Mouse (Mus musculus) heart, postnatal 36 days (tissue): Measurements from ENCODE around the gene Ptpn14. TPM values are rescaled to one million over a fixed set of nuclear protein-coding genes. Genes with fewer than 3 reads are reported as not detected.

Experiments used
- DNase-seq, 2 experiments: peaks; one replicate each; pipeline ENCODE4 v3.0.0; 2021 to 2022
- intact Hi-C: fragments of 180-260 bp; cut with DNase I; formaldehyde crosslinking; loops from one replicate; pipeline ENCODE4 v1.15.1; 2025
- total RNA-seq, 2 experiments: library from RNA; stranded (reverse); gene quantifications; 2 replicates each; pipeline ENCODE4 v1.2.3; 2021

The Ptpn14 gene
- total RNA-seq, 2 experiments from 2014 or later, result 30.7 to 31.2 TPM

DNA sequence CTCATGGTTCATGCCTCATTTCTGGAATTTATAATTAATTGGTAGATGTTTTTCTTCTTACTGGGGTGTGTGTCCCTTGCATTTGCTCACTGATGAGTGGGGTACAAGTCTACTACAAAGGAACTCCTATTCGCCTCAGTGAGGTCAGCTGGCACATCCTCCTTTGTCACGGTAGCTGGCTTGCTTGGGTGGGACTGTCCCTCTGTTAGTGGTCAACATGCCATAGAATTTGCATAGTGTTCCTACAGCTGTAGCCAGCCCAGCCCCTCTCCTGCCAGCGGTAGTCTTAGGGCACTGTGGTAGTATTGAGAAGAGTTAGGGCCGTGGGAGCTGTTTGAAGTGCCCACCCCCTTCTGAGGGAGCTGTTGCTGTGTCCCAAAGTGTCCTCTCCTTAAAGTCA is 73.2 kb downstream of the Ptpn14 start:
- intact Hi-C loops, result no loop called here
- DNase-seq, result no peak

DNA sequence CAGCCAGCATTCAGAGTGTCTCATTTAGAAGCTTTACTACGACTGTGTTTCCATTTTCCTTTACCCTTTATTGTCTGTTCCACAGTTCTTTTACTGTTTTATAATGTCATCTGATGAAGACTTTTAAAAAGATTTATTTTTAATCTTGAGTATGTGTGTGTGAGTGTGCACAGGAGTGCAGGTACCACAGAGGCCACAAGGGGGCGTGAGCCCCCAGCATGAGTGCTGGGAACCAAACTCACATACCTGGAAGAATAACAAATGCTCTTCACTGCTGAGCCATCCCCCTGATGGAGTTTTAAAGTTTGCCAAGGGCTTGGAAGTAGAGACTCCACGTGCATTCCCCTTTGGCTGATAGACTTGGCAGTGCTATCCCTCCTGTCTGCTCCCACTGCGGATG is 74.5 kb downstream of the Ptpn14 start:
- DNase-seq, result no peak
- intact Hi-C loops, result no loop called here

DNA sequence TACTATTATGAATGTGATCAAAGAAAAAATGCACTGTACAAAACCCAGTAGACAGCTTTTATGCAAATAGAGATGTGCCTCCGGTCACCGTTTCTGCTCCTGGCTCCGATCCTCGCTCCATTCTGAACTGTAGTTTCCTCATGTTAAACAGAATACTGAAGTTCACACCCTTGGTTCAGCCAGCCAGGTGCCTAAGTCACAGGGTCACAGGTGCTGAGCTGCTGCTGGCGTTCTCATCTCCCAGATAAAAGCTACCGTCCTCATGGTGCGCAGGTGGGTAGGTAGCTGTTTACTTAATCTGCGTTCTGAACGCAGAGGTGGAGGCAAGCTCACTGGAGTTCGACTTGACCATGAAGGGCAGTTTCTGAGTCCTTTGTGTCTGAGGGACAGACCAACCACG is 75.7 kb downstream of the Ptpn14 start:
- DNase-seq, result no peak
- intact Hi-C loops, result no loop called here

- intact Hi-C loops, result no loop called here
- no peak for DNase-seq
Measured at GRCm38 (mm10) chr1:189806533-189807297, 78.6 kb downstream of the Ptpn14 start.

DNA sequence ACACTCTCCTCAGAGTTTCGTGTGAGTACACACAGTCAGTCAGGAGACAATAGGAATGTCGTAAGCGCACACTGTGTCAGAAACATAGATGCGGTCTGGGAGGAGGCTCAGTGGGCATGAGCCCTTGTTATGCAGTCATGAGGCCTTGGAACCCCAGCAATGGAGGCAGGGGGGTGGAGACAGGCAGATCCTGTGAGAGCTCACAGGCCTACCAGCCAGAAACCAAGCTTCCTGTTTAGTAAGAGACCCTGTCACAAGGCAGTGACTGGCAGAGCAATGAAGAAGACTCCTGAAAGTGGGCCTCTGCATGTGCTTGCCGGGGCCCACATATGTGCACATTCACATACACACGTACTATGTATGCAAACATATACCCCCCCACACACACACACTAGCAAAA is 79.9 kb downstream of the Ptpn14 start:
- no peak for DNase-seq
- intact Hi-C loops, result no loop called here

DNA sequence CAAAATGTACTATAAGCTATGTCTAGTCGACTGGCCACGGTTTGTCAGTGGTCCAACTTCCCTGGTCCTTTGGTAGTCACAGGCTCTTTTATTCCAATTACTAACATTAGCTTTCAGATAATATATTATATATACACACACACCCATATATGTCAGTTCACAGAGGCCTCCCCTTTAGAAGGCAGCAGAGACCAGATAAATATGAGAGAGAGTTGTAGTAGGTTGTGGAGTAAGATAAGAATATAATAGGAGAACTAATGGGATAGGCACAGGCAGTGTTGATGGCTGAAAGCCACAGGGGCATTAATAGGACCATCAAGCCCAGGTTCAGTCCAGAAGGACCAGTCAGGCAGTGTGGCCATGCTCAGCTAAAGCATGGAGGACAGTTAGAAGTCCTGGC is 80.4 kb downstream of the Ptpn14 start:
- DNase-seq, result no peak

GRCm38 (mm10) chr1:189811778-189812177 is 83.7 kb downstream of the Ptpn14 start:
- no peak for DNase-seq

More for the DNA sequence above, 80.4 kb downstream of the Ptpn14 start:
- intact Hi-C loops, result no loop called here

GRCm38 (mm10) chr1:189814385-189814784 is 86.3 kb downstream of the Ptpn14 start:
- DNase-seq, result no peak
- intact Hi-C loops, result no loop called here

More at GRCm38 (mm10) chr1:189811778-189812177, 83.7 kb downstream of the Ptpn14 start:
- intact Hi-C loops, result loop anchor here (2.0 kb wide), 1 partner anchor 41 kb away; no protein-coding TSS in a partner anchor

- intact Hi-C loops, result no loop called here
- no peak for DNase-seq
Measured at GRCm38 (mm10) chr1:189817089-189817488, 89.0 kb downstream of the Ptpn14 start.

DNA sequence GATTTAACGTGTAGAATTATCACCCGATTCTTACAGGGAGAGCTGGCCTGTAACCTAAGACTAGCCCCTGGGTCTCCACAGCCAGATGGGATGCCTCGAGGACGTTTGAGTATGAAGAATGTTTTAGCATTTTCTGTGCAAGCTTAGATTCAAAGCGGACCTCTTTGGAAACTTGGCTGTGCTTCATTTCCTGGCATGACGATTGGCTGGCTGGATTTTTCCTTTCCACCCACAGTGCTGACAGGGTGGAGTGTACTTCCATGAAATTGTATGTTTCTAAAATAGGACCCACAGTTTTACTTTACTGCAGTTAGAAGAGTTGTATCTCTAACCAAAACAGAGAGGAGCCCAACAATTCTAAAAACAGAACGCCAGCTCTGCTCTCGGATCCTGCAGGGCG is 89.7 kb downstream of the Ptpn14 start:
- intact Hi-C loops, result loop anchor here (1.0 kb wide), 1 partner anchor 90 kb away; the partner anchor contains the start of gene Ptpn14

DNA sequence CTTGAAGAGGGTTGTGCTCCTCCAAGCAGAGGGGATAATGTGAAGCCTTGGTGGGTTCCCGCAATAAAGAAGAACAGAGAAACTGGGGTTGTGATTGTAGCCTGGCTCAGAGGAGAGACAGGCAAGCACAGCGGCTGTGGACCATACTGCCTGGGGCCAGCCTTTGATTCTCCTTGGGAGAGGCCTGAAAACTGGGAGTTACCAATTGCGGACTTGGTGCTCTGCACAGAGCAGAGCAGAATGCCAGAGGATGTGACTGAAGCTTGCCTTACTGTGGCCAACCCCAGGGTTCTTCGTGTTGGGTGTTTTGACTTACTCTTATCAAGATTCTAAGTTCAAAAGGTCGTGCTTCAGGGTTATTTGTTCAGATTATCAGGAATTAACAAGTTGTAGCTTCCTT is 92.0 kb downstream of the Ptpn14 start:
- no peak for DNase-seq
- intact Hi-C loops, result no loop called here

More for the DNA sequence above, 89.7 kb downstream of the Ptpn14 start:
- peak; percentile 58 to 65 for DNase-seq

- intact Hi-C loops, result no loop called here
Measured at GRCm38 (mm10) chr1:189824436-189824835, 96.4 kb downstream of the Ptpn14 start.

DNA sequence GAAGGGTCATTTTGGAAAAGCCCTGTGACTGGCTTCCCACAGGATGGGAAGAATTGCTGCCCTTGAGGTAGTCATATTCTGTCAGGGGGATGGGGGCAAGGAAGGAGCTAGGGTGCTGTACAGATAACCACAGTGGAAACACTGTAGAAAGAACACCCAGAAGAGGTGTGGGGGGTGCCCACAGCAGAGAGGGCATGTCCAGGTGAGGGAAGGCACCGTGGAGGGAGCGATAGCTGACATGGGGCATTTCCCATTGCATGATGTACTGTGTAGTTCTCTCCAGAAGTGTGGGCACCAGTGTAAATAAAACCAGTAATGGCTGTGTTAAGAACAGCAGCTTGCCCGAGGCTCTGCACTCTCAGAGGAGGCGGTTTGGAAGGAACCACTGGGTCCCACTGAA is 102.3 kb downstream of the Ptpn14 start:
- intact Hi-C loops, result no loop called here
- DNase-seq, result no peak

More at GRCm38 (mm10) chr1:189824436-189824835, 96.4 kb downstream of the Ptpn14 start:
- DNase-seq, result no peak

DNA sequence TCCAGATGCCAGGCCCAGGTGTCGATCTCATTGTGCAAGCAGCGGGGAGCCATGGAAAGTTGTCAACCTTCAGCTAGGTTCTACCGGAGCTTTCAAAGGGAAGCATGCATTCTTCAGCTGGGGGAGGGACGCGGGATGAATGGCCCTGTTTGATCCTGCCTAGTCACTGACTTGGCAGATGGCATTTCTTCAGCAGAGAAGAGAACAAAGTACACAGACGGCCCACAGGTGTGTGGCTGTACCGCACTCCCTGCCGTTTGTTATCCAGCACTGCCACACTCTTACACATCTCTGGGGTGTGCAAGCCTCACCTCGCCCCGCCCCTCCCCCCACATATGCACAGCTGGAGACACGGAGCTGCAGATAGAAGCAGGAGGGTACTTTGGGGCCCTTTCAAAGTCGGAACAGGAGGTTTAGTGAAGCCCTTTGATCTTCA is 102.7 kb downstream of the Ptpn14 start:
- intact Hi-C loops, result no loop called here

GRCm38 (mm10) chr1:189833351-189833750 is 105.3 kb downstream of the Ptpn14 start:
- no peak for DNase-seq
- intact Hi-C loops, result no loop called here

More for the DNA sequence above, 102.7 kb downstream of the Ptpn14 start:
- no peak for DNase-seq

DNA sequence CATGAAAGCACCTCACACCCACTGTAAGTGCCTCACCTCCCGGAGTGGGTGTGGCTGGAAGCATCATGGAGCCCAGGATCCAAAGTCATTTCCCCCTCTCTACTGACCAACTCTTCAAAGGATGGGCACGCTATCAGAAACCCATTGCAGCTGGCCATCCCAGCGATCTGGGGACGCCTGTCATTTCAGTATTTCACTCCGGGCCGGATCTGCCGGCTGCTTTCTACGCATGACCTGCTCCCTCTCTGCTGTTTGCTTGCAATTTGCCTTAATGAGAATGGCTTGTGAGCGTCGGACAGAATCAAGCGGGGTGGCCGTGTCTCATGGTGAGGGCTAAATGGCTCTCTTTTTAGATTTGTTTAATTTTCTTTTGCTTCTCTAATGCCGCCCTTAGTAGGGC is 106.1 kb downstream of the Ptpn14 start:
- no peak for DNase-seq
- intact Hi-C loops, result no loop called here

DNA sequence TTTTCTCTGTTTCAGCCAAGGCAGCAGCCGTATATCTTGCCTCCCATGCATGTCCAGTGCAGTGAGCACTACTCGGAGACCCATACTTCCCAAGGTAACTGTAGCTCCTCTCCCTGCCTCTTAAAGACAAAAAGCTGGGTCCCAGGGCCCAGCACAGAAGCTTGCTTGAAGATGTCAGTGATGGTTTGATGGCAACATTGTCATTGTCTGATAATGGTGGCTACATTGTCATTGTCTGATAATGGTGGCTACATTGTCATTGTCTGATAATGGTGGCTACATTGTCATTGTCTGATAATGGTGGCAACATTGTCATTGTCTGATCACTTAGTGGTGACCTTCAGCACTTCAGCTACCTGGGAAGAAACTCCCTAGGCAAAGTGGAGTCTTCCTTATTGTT is 118.3 kb downstream of the Ptpn14 start:
- intact Hi-C loops, result no loop called here
- no peak for DNase-seq

DNA sequence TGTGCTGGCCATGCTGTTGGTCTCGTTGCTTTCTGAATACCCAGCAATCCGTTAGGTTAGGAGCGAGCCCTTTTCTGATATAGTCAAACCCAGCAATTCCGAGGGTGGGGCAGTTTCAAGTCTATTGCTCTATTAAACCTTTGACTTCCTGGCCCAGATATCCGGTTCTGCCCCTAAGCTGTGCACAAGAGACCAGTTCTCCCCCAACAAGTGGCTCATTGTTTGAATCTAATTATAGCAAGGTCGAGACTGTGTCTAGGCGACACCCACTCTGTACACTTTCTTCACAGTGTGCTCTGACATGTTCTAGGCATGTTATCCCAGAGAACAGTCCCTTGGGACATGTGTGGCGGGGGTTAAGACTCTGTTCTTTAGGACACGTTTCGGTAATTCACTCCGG is 121.5 kb downstream of the Ptpn14 start:
- intact Hi-C loops, result no loop called here
- DNase-seq, result no peak

DNA sequence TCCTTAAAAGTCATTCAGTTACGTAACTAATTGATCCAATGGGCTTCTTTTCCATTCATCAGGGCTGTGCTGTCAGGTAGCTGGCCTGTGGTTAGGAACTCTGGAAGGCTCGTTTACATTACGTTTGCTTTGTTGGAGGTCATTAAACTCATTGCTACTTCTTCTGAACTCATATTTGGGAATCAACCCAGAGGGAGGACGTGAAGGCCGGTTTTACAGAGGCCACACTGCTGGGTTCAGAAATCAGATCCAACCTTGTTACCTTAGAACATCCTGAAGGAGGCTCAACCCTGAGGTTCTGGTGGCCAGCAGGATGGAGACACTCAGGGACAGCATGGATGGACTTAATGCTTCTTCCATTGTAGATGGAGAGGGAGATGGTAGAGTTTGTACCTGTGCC is 124.0 kb downstream of the Ptpn14 start:
- intact Hi-C loops, result no loop called here
- no peak for DNase-seq

DNA sequence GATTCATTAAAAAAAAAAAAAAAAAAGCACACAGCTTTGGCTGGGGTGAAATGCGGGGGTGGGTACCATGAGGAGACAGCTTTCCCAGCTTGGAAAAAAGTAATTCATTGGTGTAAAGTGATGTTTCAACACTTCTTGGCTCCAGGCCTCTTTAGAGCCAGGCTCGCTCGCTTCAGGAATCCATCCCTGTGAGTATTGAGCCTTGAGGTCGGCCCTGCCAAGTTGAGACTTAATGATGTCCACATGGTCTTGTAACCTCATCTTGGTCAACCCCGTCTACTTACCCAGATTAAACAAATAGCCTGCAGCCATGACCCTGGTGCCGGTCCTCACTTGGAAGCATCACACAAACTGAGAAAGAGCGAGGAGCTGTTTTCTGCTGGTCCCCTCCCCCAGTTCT is 124.4 kb downstream of the Ptpn14 start:
- DNase-seq, result no peak
- intact Hi-C loops, result no loop called here

DNA sequence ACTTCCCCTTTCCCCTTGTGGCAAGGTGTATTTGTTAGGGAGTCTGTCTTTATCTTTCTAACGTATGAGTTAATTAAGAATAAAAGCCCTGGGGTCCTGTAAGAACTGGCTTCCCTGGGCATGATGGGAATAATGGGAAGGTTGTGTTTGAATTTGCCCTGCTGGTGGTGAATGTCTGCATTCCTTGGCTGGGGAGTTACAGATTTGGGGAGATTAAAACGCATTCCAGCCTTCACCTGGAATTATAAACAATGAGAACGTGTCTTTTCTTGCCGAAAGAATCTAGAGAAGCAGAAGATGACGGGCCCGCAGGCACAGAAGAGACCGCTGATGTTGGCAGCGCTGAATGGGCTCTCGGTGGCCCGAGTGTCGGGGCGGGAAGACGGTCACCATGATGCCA is 126.6 kb downstream of the Ptpn14 start:
- intact Hi-C loops, result no loop called here
- DNase-seq, result no peak

GRCm38 (mm10) chr1:189855739-189856138 is 127.7 kb downstream of the Ptpn14 start:
- intact Hi-C loops, result no loop called here
- DNase-seq, result no peak
